Mouse (Mus musculus): ENCODE data around the gene Yif1b. TPM values are rescaled to one million over a fixed set of nuclear protein-coding genes. Genes with fewer than 3 reads are reported as not detected.

Yif1b gene
- total RNA-seq, 1 experiment from 2014 or later = 3.8 TPM

DNA sequence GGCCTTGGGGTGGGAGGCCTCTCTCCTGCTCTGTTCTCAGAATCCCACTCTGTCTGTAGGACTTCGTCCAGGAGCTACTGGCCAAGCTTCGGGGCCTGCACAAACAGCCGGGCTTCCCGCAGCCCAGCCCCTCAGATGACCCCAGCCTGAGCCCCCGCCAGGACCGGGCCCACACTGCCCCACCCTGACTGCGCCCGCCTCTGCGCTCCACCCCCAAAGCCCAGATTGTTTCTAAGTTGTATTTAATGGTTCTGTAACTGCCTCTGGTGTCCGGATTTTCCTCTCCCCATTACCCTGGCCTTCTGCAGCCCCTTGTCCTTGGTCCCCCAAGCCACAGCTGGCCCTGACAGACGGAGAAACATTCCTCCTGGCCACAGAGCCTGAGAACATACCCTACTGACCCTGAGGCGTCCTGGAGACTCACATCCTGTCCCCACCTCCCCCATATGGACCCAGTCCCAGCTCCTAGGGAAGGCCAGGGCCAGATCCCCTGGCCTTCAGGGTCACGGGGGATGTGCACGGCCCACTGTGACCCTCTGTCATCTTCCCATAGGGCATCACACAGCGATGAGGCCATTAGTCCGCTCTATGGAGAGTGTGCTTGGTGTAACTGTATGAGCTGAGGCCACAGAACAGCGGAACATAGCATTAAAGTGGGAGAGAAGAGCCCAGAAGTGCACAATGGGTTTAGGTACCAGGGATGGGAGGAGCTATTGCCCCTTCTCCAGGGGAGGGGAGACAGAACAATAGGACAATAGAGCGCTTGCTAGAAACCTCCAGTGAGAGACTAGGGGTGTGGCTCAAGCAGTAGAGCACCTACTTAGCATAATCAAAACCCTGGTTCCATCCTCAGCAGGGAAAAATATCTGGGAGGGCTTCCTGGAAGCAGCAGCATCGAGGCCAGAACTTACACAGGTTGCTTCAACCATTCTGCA lies 55.3 kb downstream of the Yif1b start:
- no peak for ATAC-seq (replicated peaks; ENCODE audit: insufficient number of reproducible peaks, low FRiP score, low TSS enrichment, poor library complexity, severe bottlenecking)

DNA sequence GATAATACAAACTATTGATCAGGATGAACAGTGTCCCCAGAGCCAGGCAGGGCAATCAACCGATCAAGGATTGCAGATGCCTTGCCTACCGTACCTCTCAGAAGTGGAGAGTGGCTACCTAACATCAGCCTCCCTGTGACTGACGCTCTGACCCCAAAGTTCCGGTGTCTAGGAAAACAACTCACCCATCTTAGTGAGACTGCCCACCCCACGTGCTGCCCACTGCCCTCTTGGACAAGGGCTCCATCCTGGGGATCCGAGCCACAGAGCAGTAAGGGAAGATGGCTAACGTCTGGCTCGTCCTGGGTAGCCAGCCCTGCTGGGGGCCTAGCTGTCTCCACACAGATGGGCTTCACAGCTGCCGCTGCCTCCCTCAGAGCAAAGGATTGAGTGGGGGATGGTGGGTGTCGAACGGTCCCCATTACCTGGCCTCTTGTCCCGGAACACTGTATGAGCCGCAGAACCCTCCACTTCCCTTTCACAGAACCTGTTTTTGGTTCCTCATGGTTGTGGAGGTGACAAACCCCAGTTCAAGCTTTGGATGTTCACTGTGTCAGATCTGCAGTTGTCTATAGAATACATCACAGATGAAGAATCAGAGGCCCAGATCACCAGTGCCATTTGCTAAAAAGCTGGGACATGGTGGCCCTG lies 56.1 kb downstream of the Yif1b start:
- ATAC-seq (replicated peaks; ENCODE audit: insufficient number of reproducible peaks, low FRiP score, low TSS enrichment, poor library complexity, severe bottlenecking) = 0 out of 2 replicates have a peak, but pooled peaks have one; percentile 15

DNA sequence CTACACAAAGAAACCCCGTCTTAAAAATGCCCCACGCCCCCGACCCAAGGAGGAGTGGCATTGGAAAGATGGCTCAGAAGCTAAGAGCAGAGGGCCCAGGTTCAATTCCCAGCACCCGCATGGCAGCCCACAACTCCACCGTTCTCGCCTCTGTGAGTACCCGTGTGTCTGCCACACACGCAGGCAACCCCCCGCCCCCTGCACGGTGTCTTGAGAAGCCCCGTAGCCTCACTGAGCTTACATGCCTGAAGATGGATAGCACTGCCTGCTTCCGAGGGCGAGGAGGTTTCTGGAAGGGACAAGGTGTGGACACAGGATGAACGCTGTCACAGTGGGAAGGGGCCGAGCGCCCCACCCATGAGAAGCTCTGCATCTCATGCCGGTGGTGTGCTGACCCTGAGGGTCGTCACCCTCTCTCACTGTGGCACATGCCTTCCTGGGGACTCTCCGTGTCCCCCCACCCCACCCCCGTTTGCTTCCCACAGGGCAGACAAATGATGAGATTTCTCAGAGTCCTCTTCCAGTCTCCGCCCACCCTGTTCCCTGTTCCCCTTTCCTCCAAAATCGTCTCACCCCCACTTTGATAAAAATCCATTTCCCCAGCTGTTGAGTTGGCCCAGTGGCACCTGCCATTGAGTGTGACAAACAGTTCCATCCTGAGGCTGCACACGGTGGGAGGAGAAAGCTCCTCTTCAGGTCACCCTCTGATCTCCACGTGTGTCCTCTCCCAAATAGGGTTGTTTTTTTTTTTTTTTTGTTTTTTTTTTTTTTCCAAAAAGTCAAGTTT lies 57.9 kb downstream of the Yif1b start:
- ATAC-seq (replicated peaks; ENCODE audit: insufficient number of reproducible peaks, low FRiP score, low TSS enrichment, poor library complexity, severe bottlenecking) = no peak

- peak; percentile 74; the same call in 1 of the 2 replicates for ATAC-seq (replicated peaks; ENCODE audit: insufficient number of reproducible peaks, low FRiP score, low TSS enrichment, poor library complexity, severe bottlenecking)
Observed at GRCm38 (mm10) chr7:29296998-29297397, 58.9 kb downstream of the Yif1b start.

Other genes starting within 250 kb of the Yif1b start
- gene Ryr1, start 113.2 kb upstream of the Yif1b start, total RNA-seq (2017) = 2.3 to 3.1 TPM (median 2.3 TPM) in 3 replicates
- gene Rasgrp4, start 103.5 kb upstream of the Yif1b start, total RNA-seq (2017) = 37.9 to 82.9 TPM (median 41.3 TPM) in 3 replicates
- 28.7 to 32.4 TPM (median 29.1 TPM) in 3 replicates for gene Fam98c, start 82.1 kb upstream of the Yif1b start, total RNA-seq (2017)
- gene Ggn, start 68.1 kb upstream of the Yif1b start, total RNA-seq (2017) = 0.32 to 0.39 TPM in 2 of 3 replicates, not detected in the other
- 0.78 to 0.95 TPM in 2 of 3 replicates, not detected in the other for gene Spred3, start 67.9 kb upstream of the Yif1b start, total RNA-seq (2017)
- gene Psmd8, start 57.6 kb upstream of the Yif1b start, total RNA-seq (2017) = 170 to 190 TPM (median 186 TPM) in 3 replicates
- gene Catsperg1, start 24.3 kb upstream of the Yif1b start, total RNA-seq (2017) = 0.85 to 1.6 TPM in 2 of 3 replicates, not detected in the other
- 3.1 to 8.5 TPM (median 7.3 TPM) in 3 replicates for gene Kcnk6, start 5.8 kb upstream of the Yif1b start, total RNA-seq (2017)
- 0.29 to 3.4 TPM in 2 of 3 replicates, not detected in the other for gene 2200002D01Rik, start 10.1 kb downstream of the Yif1b start, total RNA-seq (2017)
- 2.6 to 4.4 TPM (median 4.2 TPM) in 3 replicates for gene Spint2, start 43.6 kb downstream of the Yif1b start, total RNA-seq (2017)
- gene Ppp1r14a, start 51.0 kb downstream of the Yif1b start, total RNA-seq (2017) = not detected in 3 replicates
- not detected in 3 replicates for gene Dpf1, start 65.6 kb downstream of the Yif1b start, total RNA-seq (2017)

Data from monocyte, adult 5-6 weeks (primary cell).